9 mouse cellular contexts compared by ENCODE assay signal in genomic region chr4:141387093-141387784, GRCm38 (mm10). TPM values are rescaled to one million over a fixed set of nuclear protein-coding genes. Genes with fewer than 3 reads are reported as not detected.
DNase-seq lines count a peak whose midpoint lies in the region; ATAC-seq lines count a peak whose summit lies in the region.
"Had no signal": no experiment of that assay in that cellular context is flagged by ENCODE, and none has a peak within 500 bp of the region (broad histone marks: within the 10 kb centered on the region; RNA-seq: fewer than 3 reads in every experiment).

No protein-coding gene starts in this region.

- no peaks in the 10 kb centered on the region for H3K9me3 ChIP-seq in hindbrain, embryonic 10.5 days
- H3K9me3 ChIP-seq in hindbrain, embryonic 13.5 days, result no peaks in the 10 kb centered on the region
- H3K9me3 ChIP-seq in embryonic facial prominence, embryonic 14.5 days (ENCODE audit: control insufficient read depth, low read length), result no peaks in the 10 kb centered on the region
- H3K9me3 ChIP-seq in hindbrain, embryonic 12.5 days (replicated peaks), result no peaks in the 10 kb centered on the region
- H3K9me3 ChIP-seq in midbrain, embryonic 14.5 days (ENCODE audit: control insufficient read depth, low read length), result no peaks in the 10 kb centered on the region
- H3K9me3 ChIP-seq: embryonic facial prominence, embryonic 12.5 days had no signal

- peaks cover 40% of the 10 kb centered on the region for H3K4me1 ChIP-seq in hindbrain, embryonic 10.5 days (replicated peaks)
- peaks cover 17% of the 10 kb centered on the region for H3K4me1 ChIP-seq in hindbrain, embryonic 13.5 days (replicated peaks)
- 0 out of 2 replicates have a peak, but pooled peaks cover 4% of the 10 kb centered on the region for H3K4me1 ChIP-seq in embryonic facial prominence, embryonic 14.5 days (ENCODE audit: control insufficient read depth, insufficient read depth, low read length)
- peaks cover 10% of the 10 kb centered on the region for H3K4me1 ChIP-seq in hindbrain, embryonic 12.5 days
- H3K4me1 ChIP-seq in midbrain, embryonic 14.5 days (ENCODE audit: control insufficient read depth, insufficient read depth, low read length), result no peaks in the 10 kb centered on the region

- peak; percentile 80 for DNase-seq in hindbrain, embryonic 10.5 days (ENCODE audit: low spot score)
- DNase-seq in adrenal gland, postnatal 14 days, result peak; percentile 85
- DNase-seq in embryonic facial prominence, embryonic 14.5 days (ENCODE audit: low spot score), result peak; percentile 82
- DNase-seq in left cerebral cortex, postnatal 14 days (ENCODE audit: low spot score in 2 of 2), result peak; percentile 69 to 86
- DNase-seq in midbrain, embryonic 14.5 days, result peak; percentile 89
- peak; percentile 61 to 83 for DNase-seq in spleen, postnatal 10 days (ENCODE audit: low spot score in 2 of 2)

- intact Hi-C loops in left cerebral cortex, postnatal 14 days (cut with DNase I), result loop anchor here (5.0 kb wide), 1 partner anchor 190 kb away; no protein-coding TSS in a partner anchor

- no peaks in the 10 kb centered on the region for H3K36me3 ChIP-seq in hindbrain, embryonic 10.5 days
- no peaks in the 10 kb centered on the region for H3K36me3 ChIP-seq in hindbrain, embryonic 13.5 days
- H3K36me3 ChIP-seq in embryonic facial prominence, embryonic 14.5 days (ENCODE audit: control insufficient read depth, insufficient read depth, low read length), result no peaks in the 10 kb centered on the region
- no peaks in the 10 kb centered on the region for H3K36me3 ChIP-seq in hindbrain, embryonic 12.5 days
- no peaks in the 10 kb centered on the region for H3K36me3 ChIP-seq in midbrain, embryonic 14.5 days (ENCODE audit: control insufficient read depth, insufficient read depth, low read length)
- H3K36me3 ChIP-seq: embryonic facial prominence, embryonic 12.5 days had no signal

- no peak for ATAC-seq in hindbrain, embryonic 13.5 days (ENCODE audit: low FRiP score)
- ATAC-seq in embryonic facial prominence, embryonic 14.5 days (ENCODE audit: low read depth), result peak; percentile 31; the same call in 1 of the 2 replicates
- peak; percentile 18; the same call in 1 of the 2 replicates for ATAC-seq in hindbrain, embryonic 12.5 days (ENCODE audit: low FRiP score)
- no peak for ATAC-seq in midbrain, embryonic 14.5 days (ENCODE audit: low FRiP score, low TSS enrichment)

- H3K4me3 ChIP-seq in hindbrain, embryonic 10.5 days, result no peak overlapping the region
- no peak overlapping the region for H3K4me3 ChIP-seq in hindbrain, embryonic 13.5 days
- H3K4me3 ChIP-seq in embryonic facial prominence, embryonic 14.5 days (ENCODE audit: low read depth, low read length), result no peak overlapping the region
- H3K4me3 ChIP-seq in hindbrain, embryonic 12.5 days, result no peak overlapping the region
- no peak overlapping the region for H3K4me3 ChIP-seq in midbrain, embryonic 14.5 days (replicated peaks; ENCODE audit: low read depth, low read length)
- H3K4me3 ChIP-seq: embryonic facial prominence, embryonic 12.5 days had no signal

- H3K9ac ChIP-seq in hindbrain, embryonic 13.5 days, result no peak overlapping the region
- H3K9ac ChIP-seq in embryonic facial prominence, embryonic 14.5 days (ENCODE audit: low read depth, low read length), result no peak overlapping the region
- H3K9ac ChIP-seq in hindbrain, embryonic 12.5 days, result no peak overlapping the region
- H3K9ac ChIP-seq in midbrain, embryonic 14.5 days (replicated peaks; ENCODE audit: low read length), result no peak overlapping the region
- H3K9ac ChIP-seq: embryonic facial prominence, embryonic 12.5 days had no signal

- 19% methylated on average over 5 of the region's 5 CpGs for WGBS in hindbrain, embryonic 10.5 days
- WGBS in hindbrain, embryonic 13.5 days, result 20% methylated on average over 5 of the region's 5 CpGs
- WGBS in embryonic facial prominence, embryonic 14.5 days, result 17% methylated on average over 5 of the region's 5 CpGs
- 20% methylated on average over 5 of the region's 5 CpGs for WGBS in hindbrain, embryonic 12.5 days
- 20% methylated on average over 5 of the region's 5 CpGs for WGBS in midbrain, embryonic 14.5 days

- no peak overlapping the region for H3K4me2 ChIP-seq in hindbrain, embryonic 13.5 days
- H3K4me2 ChIP-seq in embryonic facial prominence, embryonic 14.5 days (ENCODE audit: low read depth, low read length), result no peak overlapping the region
- H3K4me2 ChIP-seq in hindbrain, embryonic 12.5 days (replicated peaks), result no peak overlapping the region
- H3K4me2 ChIP-seq in midbrain, embryonic 14.5 days (ENCODE audit: low read length), result no peak overlapping the region
- H3K4me2 ChIP-seq: embryonic facial prominence, embryonic 12.5 days had no signal

- no peak overlapping the region for H3K27ac ChIP-seq in hindbrain, embryonic 10.5 days
- H3K27ac ChIP-seq in hindbrain, embryonic 13.5 days, result no peak overlapping the region
- H3K27ac ChIP-seq in embryonic facial prominence, embryonic 14.5 days (replicated peaks; ENCODE audit: low read depth, low read length), result no peak overlapping the region
- H3K27ac ChIP-seq in hindbrain, embryonic 12.5 days, result no peak overlapping the region
- no peak overlapping the region for H3K27ac ChIP-seq in midbrain, embryonic 14.5 days (replicated peaks; ENCODE audit: low read depth, low read length)
- H3K27ac ChIP-seq: embryonic facial prominence, embryonic 12.5 days had no signal

- peaks cover 37% of the 10 kb centered on the region for H3K27me3 ChIP-seq in hindbrain, embryonic 10.5 days (ENCODE audit: insufficient read depth, poor library complexity, severe bottlenecking)
- peaks cover 30% of the 10 kb centered on the region for H3K27me3 ChIP-seq in hindbrain, embryonic 13.5 days
- H3K27me3 ChIP-seq in embryonic facial prominence, embryonic 14.5 days (replicated peaks; ENCODE audit: control insufficient read depth, insufficient read depth, low read length), result peaks cover 22% of the 10 kb centered on the region
- peaks cover 37% of the 10 kb centered on the region for H3K27me3 ChIP-seq in hindbrain, embryonic 12.5 days
- H3K27me3 ChIP-seq in midbrain, embryonic 14.5 days (ENCODE audit: control insufficient read depth, insufficient read depth, low read length), result peaks cover 22% of the 10 kb centered on the region

RNA-seq across cellular contexts. Expression of gene Clcnka, which starts 11.3 kb away (rescaled TPM):
- 0.31 and 0.33 TPM in 2 replicates for polyA plus RNA-seq in hindbrain, embryonic 10.5 days (2016; fragmentation: Nextera tagmentation; extraction: Ambion mirVana)
- 0.16 and 0.21 TPM in 2 replicates for polyA plus RNA-seq in hindbrain, embryonic 13.5 days (2015; fragmentation: Nextera tagmentation; extraction: Ambion mirVana)
- not detected in 2 replicates for total RNA-seq in adrenal gland, postnatal 14 days (2021)
- polyA plus RNA-seq in embryonic facial prominence, embryonic 14.5 days (2014; fragmentation: Nextera tagmentation; extraction: Ambion mirVana), result 1.2 and 1.3 TPM in 2 replicates
- 0.66 and 1.3 TPM in 2 replicates for polyA plus RNA-seq in hindbrain, embryonic 12.5 days (2016; fragmentation: Nextera tagmentation; extraction: Ambion mirVana)
- total RNA-seq in left cerebral cortex, postnatal 14 days (2021), result not detected
- polyA plus RNA-seq in midbrain, embryonic 14.5 days (2014; fragmentation: Nextera tagmentation; extraction: Ambion mirVana), result 0.11 TPM in 1 of 2 replicates, not detected in the other

RNA-seq across cellular contexts. Expression of gene Fam131c, which starts 19.2 kb away (rescaled TPM):
- 0.65 and 0.81 TPM in 2 replicates for polyA plus RNA-seq in hindbrain, embryonic 10.5 days (2016; fragmentation: Nextera tagmentation; extraction: Ambion mirVana)
- 11.7 and 12.7 TPM in 2 replicates for polyA plus RNA-seq in hindbrain, embryonic 13.5 days (2015; fragmentation: Nextera tagmentation; extraction: Ambion mirVana)
- 11.0 and 16.9 TPM in 2 replicates for total RNA-seq in adrenal gland, postnatal 14 days (2021)
- polyA plus RNA-seq in embryonic facial prominence, embryonic 14.5 days (2014; fragmentation: Nextera tagmentation; extraction: Ambion mirVana), result 2.2 and 2.9 TPM in 2 replicates
- 2.3 and 2.5 TPM in 2 replicates for polyA plus RNA-seq in hindbrain, embryonic 12.5 days (2016; fragmentation: Nextera tagmentation; extraction: Ambion mirVana)
- 1 to 10 TPM; 5.4 to 5.5 TPM for total RNA-seq in left cerebral cortex, postnatal 14 days (2021)
- 26.7 and 37.2 TPM in 2 replicates for polyA plus RNA-seq in midbrain, embryonic 14.5 days (2014; fragmentation: Nextera tagmentation; extraction: Ambion mirVana)

RNA-seq across cellular contexts. Expression of gene Clcnkb, which starts 28.6 kb away (rescaled TPM):
- polyA plus RNA-seq in hindbrain, embryonic 10.5 days (2016; fragmentation: Nextera tagmentation; extraction: Ambion mirVana), result 0.11 TPM in 1 of 2 replicates, not detected in the other
- polyA plus RNA-seq in hindbrain, embryonic 13.5 days (2015; fragmentation: Nextera tagmentation; extraction: Ambion mirVana), result not detected in 2 replicates
- total RNA-seq in adrenal gland, postnatal 14 days (2021), result not detected in 2 replicates
- not detected in 2 replicates for polyA plus RNA-seq in embryonic facial prominence, embryonic 14.5 days (2014; fragmentation: Nextera tagmentation; extraction: Ambion mirVana)
- not detected in 2 replicates for polyA plus RNA-seq in hindbrain, embryonic 12.5 days (2016; fragmentation: Nextera tagmentation; extraction: Ambion mirVana)
- total RNA-seq in left cerebral cortex, postnatal 14 days (2021), result not detected
- not detected in 2 replicates for polyA plus RNA-seq in midbrain, embryonic 14.5 days (2014; fragmentation: Nextera tagmentation; extraction: Ambion mirVana)
- polyA plus RNA-seq: embryonic facial prominence, embryonic 12.5 days had no signal

RNA-seq across cellular contexts. Expression of gene Hspb7, which starts 33.3 kb away (rescaled TPM):
- not detected in 2 replicates for polyA plus RNA-seq in hindbrain, embryonic 10.5 days (2016; fragmentation: Nextera tagmentation; extraction: Ambion mirVana)
- polyA plus RNA-seq in hindbrain, embryonic 13.5 days (2015; fragmentation: Nextera tagmentation; extraction: Ambion mirVana), result 0.06 and 0.08 TPM in 2 replicates
- 0.19 and 1.5 TPM in 2 replicates for total RNA-seq in adrenal gland, postnatal 14 days (2021)
- polyA plus RNA-seq in embryonic facial prominence, embryonic 14.5 days (2014; fragmentation: Nextera tagmentation; extraction: Ambion mirVana), result 3.4 and 8.8 TPM in 2 replicates
- 0.10 TPM in 1 of 2 replicates, not detected in the other for polyA plus RNA-seq in hindbrain, embryonic 12.5 days (2016; fragmentation: Nextera tagmentation; extraction: Ambion mirVana)
- total RNA-seq in left cerebral cortex, postnatal 14 days (2021), result under 1 TPM; 0.47 to 0.90 TPM
- polyA plus RNA-seq in midbrain, embryonic 14.5 days (2014; fragmentation: Nextera tagmentation; extraction: Ambion mirVana), result not detected in 2 replicates
- polyA plus RNA-seq: embryonic facial prominence, embryonic 12.5 days had no signal

RNA-seq across cellular contexts. Expression of gene Srarp, which starts 48.7 kb away (rescaled TPM):
- polyA plus RNA-seq in hindbrain, embryonic 10.5 days (2016; fragmentation: Nextera tagmentation; extraction: Ambion mirVana), result not detected in 2 replicates
- polyA plus RNA-seq in hindbrain, embryonic 13.5 days (2015; fragmentation: Nextera tagmentation; extraction: Ambion mirVana), result not detected in 2 replicates
- total RNA-seq in adrenal gland, postnatal 14 days (2021), result not detected in 2 replicates
- polyA plus RNA-seq in embryonic facial prominence, embryonic 14.5 days (2014; fragmentation: Nextera tagmentation; extraction: Ambion mirVana), result not detected in 2 replicates
- not detected in 2 replicates for polyA plus RNA-seq in hindbrain, embryonic 12.5 days (2016; fragmentation: Nextera tagmentation; extraction: Ambion mirVana)
- total RNA-seq in left cerebral cortex, postnatal 14 days (2021), result 1 to 10 TPM; 5.1 TPM
- polyA plus RNA-seq in midbrain, embryonic 14.5 days (2014; fragmentation: Nextera tagmentation; extraction: Ambion mirVana), result 0.24 and 0.74 TPM in 2 replicates
- polyA plus RNA-seq: embryonic facial prominence, embryonic 12.5 days had no signal

Comparison
In these comparisons a context has a peak if more than half of its experiments do, and no peak if none do; other contexts are left out.
1. ATAC-seq: peak in embryonic facial prominence, embryonic 14.5 days (single experiment) and hindbrain, embryonic 12.5 days (single experiment); none in hindbrain, embryonic 13.5 days (single experiment) and midbrain, embryonic 14.5 days (single experiment).
2. Peak in every context shown above with its lines, with median percentiles within 50 percentile points of each other: DNase-seq.